Mouse (Mus musculus): Measurements from ENCODE around the gene Mnx1. TPM values are rescaled to one million over a fixed set of nuclear protein-coding genes. Genes with fewer than 3 reads are reported as not detected.
"Not testable (repeated sequence)": the region's sequence is repeated elsewhere in the genome, so short reads cannot be mapped to it uniquely, and the experiment has no call there.

Mnx1 gene
- polyA plus RNA-seq, 1 experiment from 2014 or later: not detected

DNA sequence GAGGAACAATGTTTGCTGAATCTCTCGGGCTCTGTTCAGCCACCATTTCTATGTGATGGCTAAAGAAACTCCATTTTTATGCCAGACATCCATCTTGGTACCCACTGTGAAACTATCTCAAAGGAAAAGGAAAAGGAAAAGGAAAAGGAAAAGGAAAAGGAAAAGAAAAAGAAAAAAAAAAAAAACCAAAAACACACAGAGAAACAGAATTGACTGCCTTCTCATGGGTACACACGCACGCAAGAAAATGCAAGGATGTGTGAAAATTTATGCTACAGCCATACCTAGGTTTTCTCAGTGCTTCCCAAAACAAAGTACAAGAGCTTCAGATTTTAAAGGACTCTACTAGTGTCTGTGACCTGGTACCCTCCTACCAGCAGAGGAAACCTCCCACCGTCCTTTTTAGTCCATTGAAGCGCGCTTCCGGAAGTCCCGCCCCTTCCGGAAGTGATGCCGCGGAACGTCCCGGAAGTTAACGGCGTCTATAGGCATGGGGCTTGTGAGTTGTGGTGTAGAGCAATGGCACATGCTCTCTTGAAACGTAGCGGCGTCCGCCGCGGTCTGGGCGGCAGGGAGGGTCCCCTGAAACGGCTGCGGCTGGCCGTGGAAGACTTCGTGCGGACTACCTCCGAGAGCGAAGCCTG is 43.9 kb downstream of the Mnx1 start, which contains the start of gene Nom1:
Nom1 (plus strand) TSS at position 437 of the 644 bp plus-strand sequence.
- Histone ChIP-seq H3K27ac (peak within 1 kb of the TSS; percentile 85), H3K9me3 (replicated peaks; ENCODE audit: low read length) (no peaks in the 10 kb centered on the region), H3K4me3 (replicated peaks; ENCODE audit: low read depth, low read length) (peak within 1 kb of the TSS; percentile 89), H3K4me2 (ENCODE audit: low read length) (peak within 1 kb of the TSS; percentile 75), H3K27me3 (ENCODE audit: insufficient read depth, low read length) (no peaks in the 10 kb centered on the region), H3K4me1 (replicated peaks; ENCODE audit: insufficient read depth, low read length) (peaks cover 17% of the 10 kb centered on the region), H3K9ac (ENCODE audit: low read depth, low read length) (peak within 1 kb of the TSS; percentile 80), H3K36me3 (ENCODE audit: insufficient read depth, low read length) (peaks cover 22% of the 10 kb centered on the region)
- whole genome bisulfite sequencing: 6% methylated on average over 29 of the region's 29 CpGs
- DNase-seq (ENCODE audit: low spot score) (peak; percentile 96), ATAC-seq (replicated peaks; ENCODE audit: low FRiP score, low read depth) (peak; percentile 89)
- no peak for TF ChIP-seq CTCF (IDR thresholded peaks at IDR 0.05; ENCODE audit: low read depth)

DNA sequence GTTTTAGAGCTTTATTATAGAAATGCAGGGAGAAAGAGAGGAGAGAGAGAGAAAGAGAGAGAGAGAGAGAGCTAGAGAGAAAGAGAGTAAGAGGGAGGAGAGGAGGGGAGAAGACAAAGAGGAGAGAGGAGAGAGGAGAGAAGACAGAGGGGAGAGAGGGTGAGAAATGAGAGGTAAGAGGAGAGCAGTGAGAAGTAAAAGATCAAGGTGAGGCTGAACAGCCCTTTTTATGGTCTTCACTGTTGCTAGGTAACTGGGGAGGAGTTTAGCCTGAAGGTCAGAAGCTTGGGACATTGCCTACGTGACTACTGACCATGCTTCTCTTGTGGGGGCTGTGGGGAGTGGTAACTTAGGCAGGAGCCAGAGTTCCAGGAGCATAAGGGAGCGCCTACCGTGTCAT is 54.9 kb downstream of the Mnx1 start:
- H3K27me3 ChIP-seq (ENCODE audit: insufficient read depth, low read length); DNase-seq (ENCODE audit: low spot score); H3K4me2 ChIP-seq (ENCODE audit: low read length); H3K27ac ChIP-seq; ATAC-seq (replicated peaks; ENCODE audit: low FRiP score, low read depth); H3K4me1 ChIP-seq (replicated peaks; ENCODE audit: insufficient read depth, low read length); H3K36me3 ChIP-seq (ENCODE audit: insufficient read depth, low read length); H3K9ac ChIP-seq (ENCODE audit: low read depth, low read length); H3K4me3 ChIP-seq (replicated peaks; ENCODE audit: low read depth, low read length); H3K9me3 ChIP-seq (replicated peaks; ENCODE audit: low read length): not testable (repeated sequence)
- WGBS: 18% methylated on average over 3 of the region's 3 CpGs

Other genes starting within 250 kb of the Mnx1 start
- 13.6 and 15.5 TPM in 2 replicates for gene Lmbr1, start 100.1 kb downstream of the Mnx1 start, polyA plus RNA-seq (2015; fragmentation: Nextera tagmentation; extraction: Ambion mirVana)
- 19.6 and 20.0 TPM in 2 replicates for gene Nom1, start 43.8 kb downstream of the Mnx1 start, polyA plus RNA-seq (2015; fragmentation: Nextera tagmentation; extraction: Ambion mirVana)
- 19.7 and 19.8 TPM in 2 replicates for gene Ube3c, start 90.8 kb upstream of the Mnx1 start, polyA plus RNA-seq (2015; fragmentation: Nextera tagmentation; extraction: Ambion mirVana)